Mouse (Mus musculus) CD4-positive, CD25-positive, alpha-beta regulatory T cell, adult 2 months (primary cell): Measurements from ENCODE around the gene Serpina3n.
"Not testable (repeated sequence)": the region's sequence is repeated elsewhere in the genome, so short reads cannot be mapped to it uniquely, and the experiment has no call there.

Source experiments
- DNase-seq: peaks from one replicate; pipeline ENCODE4 v3.0.0-alpha.2; 2012; ENCODE audit warnings: low read depth, low spot score

Gene Serpina3n

DNA sequence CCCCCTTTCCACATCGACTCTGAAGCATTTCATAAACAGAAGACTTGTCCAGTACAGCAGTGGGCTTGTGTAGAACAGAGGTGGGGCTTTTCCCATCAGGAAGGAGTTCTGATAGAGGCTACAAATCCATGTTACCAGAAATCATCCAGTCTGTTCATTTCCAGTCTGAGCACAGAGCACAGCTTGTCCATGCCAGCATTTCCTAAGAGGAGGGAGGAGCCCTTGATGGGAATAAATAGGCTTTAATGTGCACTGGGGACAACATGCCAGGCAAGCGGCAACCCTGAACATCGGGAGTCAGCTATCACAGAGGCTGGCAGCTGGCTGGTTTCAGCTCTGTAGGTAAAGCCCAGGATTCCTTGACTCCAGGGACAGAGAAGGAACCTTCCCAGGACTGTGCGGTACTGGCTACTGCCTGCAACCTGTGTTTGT, at the start of gene Serpina3n:
Serpina3n (plus strand) TSS at position 276 of the 432 bp plus-strand sequence.
- DNase-seq, result no peak

DNA sequence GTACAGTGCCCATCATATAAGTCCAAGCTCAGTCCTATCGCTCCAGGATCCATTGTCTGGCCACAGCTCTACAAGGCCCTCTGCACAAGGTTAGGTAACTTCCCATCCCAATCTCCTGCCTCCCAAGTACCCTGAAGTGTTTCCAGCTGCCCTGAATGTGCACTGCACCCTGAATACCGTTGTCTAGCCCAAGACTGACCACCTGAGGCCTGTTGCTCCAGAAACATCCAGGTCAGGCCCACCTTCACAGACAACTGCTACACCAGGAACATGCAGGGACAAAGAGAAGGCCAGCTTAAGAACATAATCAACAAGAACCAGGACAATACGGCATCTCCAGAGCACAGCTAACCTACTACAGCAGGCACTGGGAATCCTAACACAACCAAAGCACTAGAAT, 36.5 kb upstream of the Serpina3n start:
- no peak for DNase-seq

DNA sequence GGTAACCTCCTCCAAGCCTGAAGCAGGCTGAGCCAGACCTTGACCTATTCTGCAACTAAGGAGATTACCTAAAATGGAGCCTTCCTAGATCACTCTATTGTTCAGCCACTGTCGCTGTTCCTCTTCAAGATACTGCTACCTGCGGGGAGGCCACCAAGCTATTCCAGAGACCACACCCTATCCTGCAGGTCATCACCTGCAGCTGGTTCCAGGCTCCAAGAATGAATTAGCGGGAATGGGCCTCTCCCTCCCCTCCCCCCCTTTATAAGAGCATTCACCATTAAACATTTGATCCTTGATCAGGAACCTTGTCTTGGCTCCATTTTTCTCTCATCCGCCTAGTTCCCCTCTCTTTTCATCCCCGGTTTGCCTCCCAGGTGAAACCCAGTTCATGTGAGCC, 29.4 kb upstream of the Serpina3n start:
- not testable (repeated sequence) for DNase-seq

DNA sequence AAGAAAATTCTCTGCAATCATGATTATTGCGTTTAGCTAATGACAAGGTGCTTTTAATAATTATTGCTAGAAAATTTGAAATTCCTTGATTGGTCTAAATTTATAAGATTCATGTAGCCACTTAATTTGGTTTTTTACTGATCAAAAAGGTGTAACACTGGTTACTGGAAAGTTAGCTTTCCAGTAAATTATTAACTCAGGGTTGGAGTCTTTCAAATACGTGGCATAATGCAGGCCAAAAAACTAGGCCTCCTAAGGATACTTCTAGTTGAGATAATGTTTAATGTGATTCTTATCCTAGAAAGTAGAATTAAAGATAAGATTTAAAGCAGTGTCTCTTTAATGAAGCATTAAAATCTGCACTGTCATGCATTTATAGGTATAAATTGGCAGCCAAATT, 28.2 kb upstream of the Serpina3n start:
- DNase-seq, result not testable (repeated sequence)

DNA sequence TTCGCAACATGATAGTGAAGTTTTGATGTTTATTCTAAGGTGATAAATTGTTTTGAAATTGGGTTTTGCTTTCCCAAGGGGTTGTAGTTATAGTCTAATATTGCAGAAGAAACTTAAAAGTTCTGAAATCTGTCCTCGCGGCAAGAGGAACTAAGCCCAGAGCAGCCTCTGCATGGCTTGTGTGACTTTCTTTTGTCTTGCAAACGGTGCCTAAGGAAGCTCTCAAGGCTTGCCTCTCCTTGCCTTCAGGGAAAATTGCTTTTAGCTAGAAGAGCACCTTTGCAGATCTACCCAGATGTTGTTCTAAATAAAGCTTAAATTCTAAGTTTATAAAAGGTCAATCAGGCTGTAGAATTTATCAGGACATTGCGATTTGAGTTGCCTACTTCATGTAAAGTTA, 27.7 kb upstream of the Serpina3n start:
- not testable (repeated sequence) for DNase-seq

DNA sequence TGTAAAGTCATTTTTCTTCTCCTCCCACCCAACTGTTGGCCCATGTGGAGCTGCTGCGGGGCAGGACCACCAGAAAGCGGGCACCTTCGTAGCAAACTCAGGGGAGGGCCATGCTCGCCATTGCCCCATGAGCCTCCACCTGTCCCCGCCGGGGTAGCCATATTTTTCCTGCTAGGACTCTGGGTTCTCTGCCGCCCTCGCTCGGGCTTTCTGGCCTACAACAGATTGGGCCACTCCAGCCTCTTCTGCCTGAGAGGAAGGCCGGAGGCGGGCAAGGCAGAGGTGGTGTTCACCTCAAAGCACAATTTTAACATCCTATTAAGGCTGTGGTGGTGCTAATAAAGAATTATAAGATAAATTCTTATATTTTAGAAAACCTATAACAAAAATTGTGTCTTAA, 26.7 kb upstream of the Serpina3n start:
- no peak for DNase-seq

DNA sequence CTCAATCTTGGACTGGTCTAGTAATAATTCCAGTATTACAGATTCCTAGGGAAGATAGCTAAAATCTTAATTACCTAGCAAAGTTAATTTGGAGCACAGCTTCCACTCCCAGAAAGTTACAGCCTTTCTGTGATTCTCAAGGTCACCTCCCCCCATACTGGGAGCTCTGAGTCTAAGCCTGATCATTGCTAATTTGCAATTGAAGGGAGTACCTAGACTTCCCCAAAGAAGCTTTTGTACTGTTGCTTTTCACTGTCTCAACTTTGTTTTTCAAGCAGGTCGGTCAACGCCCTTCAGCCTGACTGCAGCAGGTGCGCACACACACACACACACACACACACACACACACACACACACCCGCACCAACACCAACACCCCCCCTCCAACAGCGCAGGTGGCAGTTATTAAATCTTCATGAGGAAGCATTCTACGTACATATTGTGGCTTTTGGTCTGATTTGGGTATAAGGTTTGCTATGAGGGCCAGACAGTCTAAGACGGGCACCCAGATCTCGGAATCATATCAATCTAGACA, 25.4 kb upstream of the Serpina3n start:
- DNase-seq, result not testable (repeated sequence)

DNA sequence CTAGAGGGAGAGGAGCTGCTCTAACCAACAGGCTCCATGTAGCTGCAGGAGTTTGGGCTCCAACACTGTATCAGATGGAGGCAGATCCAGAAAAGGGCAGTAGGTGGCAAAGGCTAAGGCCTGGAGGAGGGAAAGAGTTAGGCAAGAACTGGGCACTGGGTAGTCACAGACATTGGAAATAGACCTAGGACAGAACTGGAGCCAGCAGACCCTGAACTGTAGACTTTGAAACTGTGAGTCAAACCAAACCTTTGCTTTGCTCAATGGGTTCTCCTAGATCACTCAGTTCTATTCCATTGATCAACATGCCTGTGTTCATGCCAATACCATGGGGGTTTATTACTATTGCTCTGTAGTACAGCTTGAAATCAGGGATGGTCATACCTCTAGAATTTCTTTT, 20.5 kb upstream of the Serpina3n start:
- DNase-seq, result not testable (repeated sequence)

DNA sequence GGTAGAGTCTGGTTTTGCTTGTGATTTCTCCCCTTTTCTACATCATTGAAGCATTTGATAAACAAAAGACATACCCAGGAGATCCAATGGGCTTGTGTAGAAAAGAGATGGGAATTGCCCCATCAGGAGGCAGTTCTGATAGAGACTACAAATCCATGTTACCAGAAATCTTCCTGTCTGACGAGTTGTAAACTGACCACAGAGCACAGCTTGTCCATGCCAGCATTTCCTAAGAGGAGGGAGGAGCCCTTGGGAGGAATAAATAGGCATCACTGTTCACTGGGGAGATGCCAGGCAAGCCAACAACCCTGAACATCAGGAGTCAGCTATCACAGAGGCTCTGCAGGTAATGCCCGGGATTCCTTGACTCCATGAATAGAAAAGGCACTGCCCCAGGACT, 19.7 kb upstream of the Serpina3n start:
- not testable (repeated sequence) for DNase-seq

DNA sequence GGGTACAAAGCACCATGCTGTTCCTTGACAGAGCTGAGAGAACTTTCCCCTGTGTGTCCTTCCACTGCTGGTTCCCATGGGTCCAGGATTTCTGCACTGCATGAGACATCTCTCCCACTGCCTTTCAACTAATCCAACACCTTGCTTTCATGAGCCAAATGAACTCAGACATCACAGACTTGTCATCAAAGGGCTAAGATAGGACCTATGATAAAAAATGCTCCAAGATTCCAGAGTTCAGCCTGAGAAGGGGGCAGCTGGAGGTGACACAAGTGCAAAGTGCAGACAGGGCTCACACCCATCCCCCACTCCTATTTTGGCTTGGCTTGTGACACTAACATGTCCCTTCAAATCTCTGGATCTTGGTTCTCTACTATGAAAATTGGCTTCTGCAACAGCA, 18.1 kb upstream of the Serpina3n start:
- DNase-seq, result no peak

DNA sequence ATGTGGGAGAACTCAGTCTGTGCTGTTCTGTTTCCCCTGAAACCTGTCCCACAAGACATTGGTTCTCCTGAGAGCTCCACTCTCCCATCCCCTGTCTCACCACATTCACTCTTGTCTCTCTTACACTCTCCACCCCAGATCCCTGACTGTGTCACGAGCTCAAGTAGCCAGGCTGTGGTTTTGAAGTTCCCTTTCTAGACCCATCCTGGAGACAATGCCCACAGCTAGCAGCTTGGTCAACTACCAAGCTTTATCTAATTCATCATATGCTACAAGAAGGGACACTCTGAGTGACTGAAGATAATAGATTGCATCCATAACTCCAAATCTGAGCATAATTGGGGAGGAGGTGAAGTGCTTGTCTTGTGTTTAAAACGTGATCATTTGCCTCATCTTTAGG, 15.5 kb upstream of the Serpina3n start:
- not testable (repeated sequence) for DNase-seq

DNA sequence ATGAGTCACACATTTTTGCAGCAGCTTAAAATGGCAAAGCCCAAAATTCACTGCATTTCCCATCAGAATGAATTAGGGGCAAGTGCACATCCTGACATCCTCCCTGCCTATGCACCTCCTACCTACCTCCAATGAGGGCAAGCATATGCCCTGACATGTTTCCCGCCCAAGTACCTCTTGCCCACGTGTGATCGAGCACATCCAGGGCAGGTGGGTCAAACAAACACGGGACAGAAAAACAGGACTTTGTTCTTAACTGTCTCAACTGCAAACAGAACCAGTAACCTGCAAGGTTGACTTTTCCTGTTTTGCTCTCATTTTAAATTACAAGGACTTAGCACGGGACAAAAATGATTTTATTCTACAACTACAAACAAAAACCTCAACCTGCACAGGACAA, 2.6 kb upstream of the Serpina3n start:
- DNase-seq, result no peak

DNA sequence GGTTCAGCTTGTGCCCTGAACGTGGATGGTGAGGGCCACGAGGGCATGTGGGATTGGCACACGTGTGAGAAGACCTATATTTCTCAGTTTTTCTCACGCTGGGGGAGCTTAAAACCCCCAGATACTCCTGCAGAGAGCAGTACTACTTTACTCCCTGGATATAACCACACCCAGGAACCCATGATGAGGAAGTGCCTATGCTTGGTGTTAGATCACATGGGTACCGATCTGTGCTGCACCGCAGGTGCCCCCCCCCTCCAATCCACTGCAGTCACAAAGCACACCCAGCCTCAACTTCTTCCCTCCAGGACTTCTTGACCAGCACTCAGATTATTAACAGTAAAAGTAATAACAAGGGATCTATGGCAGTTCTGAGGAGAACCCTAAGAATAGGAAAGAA, 6.0 kb downstream of the Serpina3n start:
- no peak for DNase-seq

DNA sequence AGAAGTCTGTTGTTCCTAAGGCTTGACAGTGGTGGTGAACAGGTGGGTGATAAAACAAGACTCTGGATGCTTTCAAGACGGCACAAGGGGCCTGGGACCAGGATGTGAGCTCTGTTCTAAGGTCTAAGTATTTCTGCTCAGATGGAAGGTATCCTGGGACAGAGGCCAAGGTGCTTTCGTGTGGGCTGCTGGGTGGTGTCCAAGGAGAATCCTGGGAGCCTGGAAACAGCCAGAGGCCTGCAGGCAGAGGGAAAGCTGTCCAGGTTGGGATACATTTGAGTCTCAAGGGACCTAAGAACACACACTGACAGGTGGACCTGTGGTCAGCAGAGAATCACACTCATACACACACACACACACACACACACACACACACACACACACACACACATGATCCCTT, 8.0 kb downstream of the Serpina3n start:
- DNase-seq, result no peak

DNA sequence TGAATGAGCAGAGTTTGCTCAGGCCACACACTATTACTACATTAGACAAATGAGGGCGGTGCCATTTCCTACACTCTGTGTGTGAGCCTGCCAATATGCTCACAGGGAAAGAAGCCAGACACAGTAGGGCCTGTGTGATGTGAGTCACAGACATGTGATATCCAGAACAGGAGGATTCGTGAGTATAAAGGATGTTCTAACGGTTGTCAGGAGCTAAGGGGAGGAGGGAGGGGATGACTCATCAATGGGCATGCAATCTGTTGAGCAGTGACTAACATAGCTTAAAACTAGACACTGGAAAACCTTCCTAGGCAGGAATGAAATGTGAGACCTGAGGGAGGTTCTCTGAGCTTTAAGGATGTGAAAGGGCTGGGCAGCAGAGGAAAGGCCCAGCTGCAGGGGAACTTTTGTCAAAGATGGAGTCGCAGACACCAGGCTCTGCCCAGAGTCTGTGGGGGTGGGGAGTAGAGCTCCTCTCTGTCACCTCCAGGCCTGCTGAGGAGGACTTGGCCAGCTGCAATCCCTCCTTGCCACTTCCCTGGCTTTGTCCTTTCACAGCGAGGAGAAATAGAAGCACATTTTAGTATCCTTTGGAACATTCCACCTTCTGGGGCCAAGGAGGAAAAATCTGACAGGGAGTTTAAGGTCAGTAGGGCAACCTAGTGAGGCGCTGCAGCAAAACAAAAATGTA, 9.2 kb downstream of the Serpina3n start:
- DNase-seq, result no peak

DNA sequence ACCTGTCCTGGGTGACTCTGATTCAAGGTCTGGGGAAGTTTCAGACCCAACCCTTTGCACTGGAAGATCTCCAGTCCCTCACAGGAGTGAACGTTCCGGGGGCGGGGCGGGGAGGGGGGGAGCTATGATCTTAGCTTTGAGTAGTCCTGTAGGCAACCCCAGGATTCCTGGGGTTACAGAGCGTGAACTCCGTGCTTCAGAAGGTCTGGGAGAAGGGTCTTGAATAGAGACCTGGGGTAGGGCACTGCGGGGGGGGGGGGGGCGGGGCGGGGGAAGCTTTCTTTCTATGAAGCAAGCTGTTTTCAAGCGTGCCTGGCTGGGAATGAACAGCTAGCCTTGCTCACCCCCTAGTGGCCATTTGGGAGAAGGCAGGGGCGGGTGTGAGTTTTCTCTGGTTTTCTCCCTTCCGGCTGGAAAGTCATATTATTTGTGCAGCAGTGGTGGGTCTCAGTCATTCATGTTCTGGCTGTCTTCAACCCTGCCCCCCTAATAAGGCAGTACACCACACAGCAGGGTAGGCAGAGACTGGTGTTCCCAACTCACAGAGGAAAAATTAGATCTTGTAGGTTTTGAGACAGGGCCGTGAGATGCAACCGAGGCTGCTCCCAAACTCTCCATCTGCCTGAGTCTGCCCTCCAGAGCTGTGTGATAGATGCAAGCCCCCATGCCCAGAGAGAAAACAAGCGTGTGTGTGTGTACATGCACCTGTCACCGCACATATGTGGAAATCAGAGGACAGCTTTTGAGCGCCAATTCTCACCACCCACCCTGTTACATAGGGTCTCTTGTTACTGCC, 12.0 kb downstream of the Serpina3n start:
- peak; percentile 72 for DNase-seq

DNA sequence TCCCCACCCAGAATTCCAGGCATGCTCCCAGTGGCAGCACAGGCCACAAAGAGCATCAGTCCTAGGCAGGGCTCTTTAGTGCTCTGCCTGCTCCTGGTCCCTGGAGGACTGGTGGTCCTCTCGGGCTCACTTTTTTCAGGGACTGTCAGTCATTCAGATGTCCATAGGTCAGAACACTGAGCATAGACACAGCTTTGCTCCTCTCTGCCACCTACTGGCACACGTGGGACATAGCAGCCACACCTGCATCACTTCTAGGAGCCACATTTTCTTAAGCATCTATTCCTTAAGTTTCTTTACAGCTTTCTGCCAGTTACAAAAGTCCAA, 12.6 kb downstream of the Serpina3n start:
- peak; percentile 42 for DNase-seq

DNA sequence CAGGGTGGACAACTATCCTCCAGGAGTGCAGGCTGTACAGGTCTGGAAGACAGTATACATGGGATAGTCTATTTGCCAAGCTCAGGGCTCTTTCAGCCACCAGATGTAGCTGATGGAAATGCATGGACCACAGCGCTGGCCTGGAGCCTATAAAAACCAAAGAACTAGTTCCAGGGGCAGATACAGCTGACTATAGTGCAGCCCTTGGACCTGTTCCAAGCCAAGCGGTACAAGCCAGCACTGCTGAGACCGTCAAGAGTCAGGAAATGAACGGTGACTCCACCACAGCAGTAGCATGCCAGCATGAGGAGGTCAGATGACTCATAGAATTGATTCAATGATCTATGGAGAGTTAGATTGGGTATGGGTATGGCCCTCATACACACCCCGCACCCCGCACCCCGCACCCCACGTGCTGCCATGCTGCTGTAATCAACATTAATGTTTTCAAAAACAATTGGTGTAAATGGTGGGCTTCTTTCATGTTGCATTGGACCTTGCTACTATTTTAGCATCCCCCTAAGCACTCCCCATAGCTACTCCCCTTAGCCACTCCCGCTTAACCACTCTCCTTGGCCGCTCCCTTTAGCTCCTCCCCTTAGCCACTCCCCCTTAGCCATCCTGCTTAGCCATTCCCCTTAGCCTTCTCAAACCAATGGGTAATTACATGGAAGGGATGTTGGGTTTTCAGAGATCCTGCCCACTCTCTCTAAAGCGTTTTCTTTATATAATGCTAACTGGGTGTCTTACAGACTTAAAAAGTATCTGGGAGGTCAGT, 16.3 kb downstream of the Serpina3n start:
- no peak for DNase-seq

DNA sequence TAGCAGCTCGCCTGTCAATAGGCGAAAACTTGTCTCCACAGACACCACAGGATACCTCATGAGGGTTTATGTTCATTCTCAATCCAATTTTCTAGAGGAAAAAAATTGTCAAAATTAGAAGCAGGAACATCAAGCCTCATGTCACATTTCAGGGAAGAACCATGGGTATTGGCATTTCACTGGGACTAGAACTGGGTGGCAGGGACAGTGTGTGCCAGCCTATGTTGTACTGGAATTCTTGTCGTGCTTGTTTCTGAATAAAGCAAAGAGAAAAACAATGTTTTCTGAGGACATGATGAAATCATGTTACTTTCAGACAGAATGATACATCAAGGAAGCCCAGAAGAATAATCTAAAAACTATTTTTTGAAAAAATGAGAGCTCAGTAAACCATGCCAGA, 19.1 kb downstream of the Serpina3n start:
- no peak for DNase-seq

DNA sequence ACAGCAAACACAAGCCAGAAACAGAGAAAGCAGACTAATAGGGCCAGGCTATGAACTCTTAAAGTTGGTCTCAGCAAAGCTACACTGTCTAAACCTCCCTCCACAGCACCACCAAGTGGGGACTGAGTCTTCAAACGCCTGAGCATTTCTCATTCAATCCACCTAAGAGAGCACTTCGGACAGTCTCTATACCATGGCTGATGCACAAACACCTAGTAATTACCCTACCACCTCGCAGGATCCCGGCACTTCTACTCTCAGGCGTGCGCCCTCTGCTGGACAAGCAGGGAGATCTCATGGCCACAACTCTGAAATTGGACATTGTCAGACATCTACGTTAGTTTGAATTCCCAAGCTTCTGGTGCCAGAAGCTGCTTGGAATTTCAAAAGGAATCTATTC, 20.4 kb downstream of the Serpina3n start:
- peak; percentile 60 for DNase-seq

DNA sequence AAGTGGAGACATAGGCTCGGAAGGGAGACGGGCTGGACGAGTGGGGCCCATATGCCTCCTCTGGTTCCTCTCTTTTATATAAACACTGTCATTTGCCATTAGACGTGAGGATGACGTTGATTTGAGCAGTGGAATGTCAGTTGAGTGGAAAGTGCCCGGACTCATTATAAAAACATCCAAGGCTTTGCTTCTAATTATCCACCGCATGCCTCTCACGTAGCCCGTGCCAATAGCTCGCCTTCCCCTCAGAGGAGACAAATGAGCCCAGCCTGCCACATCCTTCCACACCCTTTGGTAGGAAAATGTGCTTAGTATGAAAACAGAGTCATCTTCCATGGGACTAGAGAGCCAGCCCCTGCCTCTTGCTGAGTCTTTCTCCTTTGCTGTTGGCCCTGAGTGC, 24.8 kb downstream of the Serpina3n start:
- DNase-seq, result no peak

DNA sequence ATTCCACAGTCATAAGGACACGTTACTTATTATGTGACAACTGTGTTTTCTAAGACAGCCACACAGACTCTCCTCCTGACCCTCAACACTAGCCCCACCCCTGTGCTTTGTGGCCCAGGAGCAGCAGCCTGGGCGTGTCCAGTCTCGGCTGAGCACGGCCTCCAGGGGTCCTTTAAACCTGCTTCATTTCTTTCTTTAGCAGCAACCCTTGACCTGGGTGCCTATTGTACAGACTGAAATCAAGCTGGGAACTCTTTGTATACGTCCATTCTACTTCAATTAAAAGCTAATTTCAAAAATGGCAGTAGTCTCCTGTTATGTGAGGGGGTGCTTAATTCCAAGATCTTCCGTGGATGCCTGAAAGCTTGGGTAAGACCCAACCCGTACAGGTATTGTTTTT, 26.7 kb downstream of the Serpina3n start:
- no peak for DNase-seq
